Comparison of ENCODE assay signal across 1 mouse cellular context in the genomic region with DNA sequence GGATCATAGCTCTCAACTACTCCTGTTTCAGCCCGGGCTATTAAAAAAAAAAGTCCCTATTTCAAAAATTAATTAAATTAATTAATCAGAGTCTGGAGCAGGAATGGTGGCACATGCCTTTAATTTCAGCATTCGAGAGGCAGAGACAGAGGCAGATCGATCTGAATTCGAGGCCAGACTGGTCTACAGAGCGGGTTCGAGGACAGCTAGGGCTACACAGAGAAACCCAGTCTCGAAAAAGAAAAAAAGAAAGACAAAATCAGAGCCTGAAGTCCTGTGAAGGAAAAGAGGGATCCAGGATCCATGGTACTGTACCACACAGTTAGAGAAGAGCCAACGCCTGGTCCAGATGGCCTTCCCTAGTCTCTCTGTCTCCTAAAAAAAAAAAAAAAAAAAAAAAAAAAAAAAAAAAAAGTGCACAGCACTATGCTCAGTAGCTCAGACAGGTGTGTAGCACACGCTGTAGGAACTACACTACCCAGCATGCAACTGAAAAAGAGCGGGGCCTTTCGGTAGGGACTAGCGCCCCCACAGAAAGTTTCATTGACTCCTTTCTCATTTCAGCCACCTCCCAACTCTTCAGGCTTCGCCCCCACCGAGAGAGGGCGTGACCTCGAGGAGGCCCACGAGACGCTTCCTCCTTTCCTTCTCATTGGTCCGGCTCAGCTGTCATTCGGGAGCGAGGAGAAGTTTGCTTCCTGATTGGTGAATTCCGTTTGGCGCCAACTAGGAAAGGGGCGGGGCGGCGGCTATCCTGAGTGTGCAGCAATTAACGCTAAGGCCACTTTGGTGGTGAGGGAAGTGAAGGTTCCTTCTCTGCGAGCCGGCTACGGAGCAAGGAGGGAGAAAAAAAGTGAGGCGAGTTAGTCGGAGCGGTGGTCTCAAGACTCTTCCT.
TF ChIP-seq lines count a peak whose summit lies in the region.

A gene (plus strand): TSS at position 783 of the 895 bp plus-strand sequence.

TF ChIP-seq in C2C12, 6 proteins besides CTCF, POLR2A, EP300 and RAD21 (continued from another document):
- TF ChIP-seq MYOG (IDR thresholded peaks at IDR 0.05; ENCODE audit: control insufficient read depth, extremely low read depth, insufficient read length), result no peak
